8 mouse cellular contexts compared by ENCODE assay signal in the genomic region with DNA sequence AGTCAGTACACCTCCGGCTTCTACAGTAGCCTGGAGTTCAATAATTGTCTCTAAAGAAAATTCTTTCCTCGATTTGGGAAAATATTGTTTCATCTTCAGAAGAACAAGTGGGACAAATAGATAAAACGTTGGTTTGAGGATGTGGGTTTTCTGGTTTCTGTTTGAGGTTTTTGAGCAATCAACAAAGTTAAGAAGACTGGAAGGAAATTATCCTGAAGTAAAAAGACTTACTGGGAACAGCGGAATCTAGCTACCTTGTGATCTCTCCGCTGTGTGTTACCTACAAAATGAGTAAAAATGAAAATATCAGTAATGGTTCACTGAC. TPM values are rescaled to one million over a fixed set of nuclear protein-coding genes. Genes with fewer than 3 reads are reported as not detected.
DNase-seq lines count a peak whose midpoint lies in the region; ATAC-seq and TF ChIP-seq lines count a peak whose summit lies in the region.

No protein-coding gene starts in this region.

- TF ChIP-seq POLR2A in cortical plate, adult 2 months (IDR thresholded peaks at IDR 0.05; ENCODE audit: extremely low read depth, insufficient read depth, low read length) = no peak

- no peaks in the 10 kb centered on the region for H3K9me3 ChIP-seq in kidney, embryonic 15.5 days (replicated peaks)
- no peaks in the 10 kb centered on the region for H3K9me3 ChIP-seq in hindbrain, embryonic 15.5 days
- no peaks in the 10 kb centered on the region for H3K9me3 ChIP-seq in midbrain, embryonic 15.5 days

- TF ChIP-seq CTCF in cortical plate, adult 2 months (IDR thresholded peaks at IDR 0.05; ENCODE audit: extremely low read depth, insufficient read depth, low read length) = no peak

- 25% methylated on average over 5 of the region's 5 CpGs for WGBS in kidney, embryonic 15.5 days
- WGBS in hindbrain, embryonic 15.5 days = 19% methylated on average over 5 of the region's 5 CpGs
- 20% methylated on average over 5 of the region's 5 CpGs for WGBS in midbrain, embryonic 15.5 days

- H3K4me1 ChIP-seq in kidney, embryonic 15.5 days = peaks cover 21% of the 10 kb centered on the region; the same call in 1 of the 2 replicates
- peaks cover 3% of the 10 kb centered on the region; the same call in 1 of the 2 replicates for H3K4me1 ChIP-seq in cortical plate, adult 2 months (ENCODE audit: control insufficient read depth, insufficient read depth, low read length)
- H3K4me1 ChIP-seq in hindbrain, embryonic 15.5 days (replicated peaks) = peaks cover 29% of the 10 kb centered on the region
- peaks cover 28% of the 10 kb centered on the region for H3K4me1 ChIP-seq in midbrain, embryonic 15.5 days

- H3K36me3 ChIP-seq in kidney, embryonic 15.5 days = no peaks in the 10 kb centered on the region
- no peaks in the 10 kb centered on the region for H3K36me3 ChIP-seq in hindbrain, embryonic 15.5 days
- H3K36me3 ChIP-seq in midbrain, embryonic 15.5 days (replicated peaks) = no peaks in the 10 kb centered on the region

- ATAC-seq in kidney, embryonic 15.5 days (replicated peaks; ENCODE audit: low FRiP score) = no peak
- no peak for ATAC-seq in hindbrain, embryonic 15.5 days (ENCODE audit: low FRiP score, low read depth)
- ATAC-seq in midbrain, embryonic 15.5 days (replicated peaks) = no peak

- DNase-seq in kidney, adult 8-10 months = no peak
- no peak for DNase-seq in right cerebral cortex, postnatal 14 days
- DNase-seq in frontal cortex, postnatal 10 days (ENCODE audit: low spot score in 2 of 2) = no peak
- DNase-seq in ovary, postnatal 36 days (ENCODE audit: low spot score) = no peak

- H3K27me3 ChIP-seq in kidney, embryonic 15.5 days = no peaks in the 10 kb centered on the region
- H3K27me3 ChIP-seq in hindbrain, embryonic 15.5 days = no peaks in the 10 kb centered on the region
- no peaks in the 10 kb centered on the region for H3K27me3 ChIP-seq in midbrain, embryonic 15.5 days (replicated peaks)

- peak overlapping the region; percentile 96 for H3K4me3 ChIP-seq in kidney, embryonic 15.5 days (replicated peaks)
- peak overlapping the region; percentile 78 for H3K4me3 ChIP-seq in cortical plate, adult 2 months (ENCODE audit: insufficient read depth, low read length)
- peak overlapping the region; percentile 92 for H3K4me3 ChIP-seq in hindbrain, embryonic 15.5 days
- H3K4me3 ChIP-seq in midbrain, embryonic 15.5 days = peak overlapping the region; percentile 97

- H3K9ac ChIP-seq in kidney, embryonic 15.5 days = peak overlapping the region; percentile 54
- peak overlapping the region; percentile 53 for H3K9ac ChIP-seq in hindbrain, embryonic 15.5 days
- H3K9ac ChIP-seq in midbrain, embryonic 15.5 days = peak overlapping the region; percentile 54; the same call in 1 of the 2 replicates

- H3K27ac ChIP-seq in kidney, embryonic 15.5 days = peak overlapping the region; percentile 99
- H3K27ac ChIP-seq in cortical plate, adult 2 months (ENCODE audit: insufficient read depth, low read length) = no peak overlapping the region
- peak overlapping the region; percentile 99 for H3K27ac ChIP-seq in hindbrain, embryonic 15.5 days (replicated peaks)
- peak overlapping the region; percentile 88 for H3K27ac ChIP-seq in midbrain, embryonic 15.5 days

- H3K4me2 ChIP-seq in kidney, embryonic 15.5 days = peak overlapping the region; percentile 78
- peak overlapping the region; percentile 68 for H3K4me2 ChIP-seq in hindbrain, embryonic 15.5 days
- H3K4me2 ChIP-seq in midbrain, embryonic 15.5 days = peak overlapping the region; percentile 78

RNA-seq across cellular contexts. Expression of a gene that starts 0.7 kb away (rescaled TPM):
- polyA plus RNA-seq in kidney, embryonic 15.5 days (2015; fragmentation: Nextera tagmentation; extraction: Ambion mirVana) = 16.9 TPM in 2 replicates
- 18.6 and 18.9 TPM in 2 replicates for polyA plus RNA-seq in cortical plate, adult 2 months (2012; rRNA removed)
- polyA plus RNA-seq in hindbrain, embryonic 15.5 days (2015; fragmentation: Nextera tagmentation; extraction: Ambion mirVana) = 25.5 and 28.2 TPM in 2 replicates
- polyA plus RNA-seq in midbrain, embryonic 15.5 days (2015; fragmentation: Nextera tagmentation; extraction: Ambion mirVana) = 34.8 and 36.8 TPM in 2 replicates
